In the genomic region with DNA sequence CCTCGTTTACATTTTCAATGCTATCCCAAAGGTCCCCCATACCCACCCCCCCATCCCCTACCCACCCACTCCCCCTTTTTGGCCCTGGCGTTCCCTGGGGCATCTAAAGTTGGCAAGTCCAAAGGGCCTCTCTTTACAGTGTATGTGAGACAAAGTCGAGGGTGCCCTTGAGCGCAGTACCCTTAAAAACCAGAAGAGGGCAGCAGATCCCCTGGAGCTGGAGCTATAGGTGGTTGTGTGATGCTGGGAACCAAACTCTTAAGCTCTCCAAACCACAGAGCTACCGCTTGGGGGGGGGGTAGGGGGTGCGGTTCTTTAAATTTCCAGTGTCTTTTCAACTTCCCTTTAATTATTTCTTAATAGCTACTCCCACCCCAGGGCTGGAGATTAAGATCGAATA, we compare ENCODE assay signal across 11 mouse cellular contexts. TPM values are rescaled to one million over a fixed set of nuclear protein-coding genes. Genes with fewer than 3 reads are reported as not detected.
DNase-seq lines count a peak whose midpoint lies in the region; ATAC-seq and TF ChIP-seq lines count a peak whose summit lies in the region.
"Had no signal": no experiment of that assay in that cellular context is flagged by ENCODE, and none has a peak within 500 bp of the region (broad histone marks: within the 10 kb centered on the region; RNA-seq: fewer than 3 reads in every experiment).

No protein-coding gene starts in this region.

- 70% methylated on average over 7 of the region's 7 CpGs for WGBS in heart, postnatal 0 days
- 81% methylated on average over 7 of the region's 7 CpGs for WGBS in forebrain, embryonic 11.5 days

- intact Hi-C loops in heart, postnatal 14 days (cut with DNase I): no loop called here

- ATAC-seq in heart, postnatal 0 days (ENCODE audit: insufficient read depth, low read depth): no peak
- no peak for ATAC-seq in forebrain, embryonic 11.5 days (replicated peaks; ENCODE audit: low FRiP score)

- H3K9ac ChIP-seq in heart, postnatal 0 days (replicated peaks; ENCODE audit: low read depth, low read length): no peak overlapping the region
- no peak overlapping the region for H3K9ac ChIP-seq in forebrain, embryonic 11.5 days (ENCODE audit: low read length)
- H3K9ac ChIP-seq: heart, embryonic 12.5 days had no signal

- no peak for DNase-seq in heart, postnatal 0 days (ENCODE audit: low spot score)
- DNase-seq in heart, postnatal 14 days: no peak
- DNase-seq in CD4-positive helper T cell, adult 2 months (ENCODE audit: low read depth, low spot score): peak; percentile 35
- DNase-seq in ZHBTc4 (ENCODE audit: low read depth, low spot score): peak; percentile 87
- peak; percentile 28 to 70 for DNase-seq in spleen, postnatal 4 days (ENCODE audit: low spot score in 2 of 2)
- no peak for DNase-seq in right cerebral cortex, postnatal 10 days (ENCODE audit: low spot score in 2 of 2)
- DNase-seq in kidney, postnatal 14 days: no peak
- no peak for DNase-seq in forebrain, embryonic 11.5 days (ENCODE audit: low spot score)

- H3K27me3 ChIP-seq in heart, postnatal 0 days (ENCODE audit: control insufficient read depth, insufficient read depth, low read length): no peaks in the 10 kb centered on the region
- no peaks in the 10 kb centered on the region for H3K27me3 ChIP-seq in forebrain, embryonic 11.5 days (ENCODE audit: control insufficient read depth, insufficient read depth, low read length)

- H3K4me3 ChIP-seq in heart, postnatal 0 days (ENCODE audit: low read depth, low read length): no peak overlapping the region
- no peak overlapping the region for H3K4me3 ChIP-seq in forebrain, embryonic 11.5 days (ENCODE audit: low read depth, low read length)
- H3K4me3 ChIP-seq: erythroblast, embryonic 14.5 days; heart, embryonic 12.5 days had no signal

- H3K4me1 ChIP-seq in heart, postnatal 0 days (ENCODE audit: control insufficient read depth, insufficient read depth): no peaks in the 10 kb centered on the region
- H3K4me1 ChIP-seq in forebrain, embryonic 11.5 days (replicated peaks; ENCODE audit: control insufficient read depth, insufficient read depth, low read length): no peaks in the 10 kb centered on the region
- H3K4me1 ChIP-seq: heart, embryonic 12.5 days had no signal

- H3K9me3 ChIP-seq in heart, postnatal 0 days (replicated peaks; ENCODE audit: control insufficient read depth, low read length): peaks cover 7% of the 10 kb centered on the region; the same call in 1 of the 2 replicates
- no peaks in the 10 kb centered on the region; the same call in 1 of the 2 replicates for H3K9me3 ChIP-seq in forebrain, embryonic 11.5 days (ENCODE audit: control insufficient read depth, low read length)

- no peak overlapping the region for H3K27ac ChIP-seq in heart, postnatal 0 days (ENCODE audit: low read depth)
- no peak overlapping the region for H3K27ac ChIP-seq in forebrain, embryonic 11.5 days (ENCODE audit: low read depth, low read length)

- H3K4me2 ChIP-seq in heart, postnatal 0 days (ENCODE audit: low read depth, low read length): no peak overlapping the region
- no peak overlapping the region for H3K4me2 ChIP-seq in forebrain, embryonic 11.5 days (ENCODE audit: low read depth, low read length, severe bottlenecking)
- H3K4me2 ChIP-seq: heart, embryonic 12.5 days had no signal

- H3K36me3 ChIP-seq in heart, postnatal 0 days (replicated peaks; ENCODE audit: control insufficient read depth, insufficient read depth, low read length): no peaks in the 10 kb centered on the region
- H3K36me3 ChIP-seq in forebrain, embryonic 11.5 days (ENCODE audit: control insufficient read depth, insufficient read depth, low read length): no peaks in the 10 kb centered on the region
- H3K36me3 ChIP-seq: heart, embryonic 12.5 days had no signal

- TF ChIP-seq EP300 in heart, postnatal 0 days (IDR thresholded peaks at IDR 0.05; ENCODE audit: low read depth): no peak

- TF ChIP-seq CTCF in heart, postnatal 0 days (IDR thresholded peaks at IDR 0.05; ENCODE audit: low read depth): 0 out of 2 replicates have a peak, but pooled peaks have one; percentile 10

RNA-seq across cellular contexts. Expression of a gene that starts 33.8 kb away (rescaled TPM):
- total RNA-seq in heart, postnatal 0 days (2014; rRNA removed; ENCODE audit: low replicate concordance): not detected in 2 replicates
- polyA plus RNA-seq in heart, postnatal 0 days (2015; fragmentation: Nextera tagmentation; extraction: Ambion mirVana): not detected in 2 replicates
- under 1 TPM in 1 of 2 experiments, not detected in 1; 0.12 TPM for total RNA-seq in heart, postnatal 14 days (2021)
- polyA plus RNA-seq in forebrain, embryonic 11.5 days (2014; fragmentation: Nextera tagmentation; extraction: Ambion mirVana): 21.6 and 23.8 TPM in 2 replicates
- total RNA-seq: neutrophil, adult 5-6 weeks had no signal

Comparison
In these comparisons a context has a peak if more than half of its experiments do, and no peak if none do; other contexts are left out.
1. DNase-seq: peak in CD4-positive helper T cell, adult 2 months (single experiment), ZHBTc4 (single experiment) and spleen, postnatal 4 days (2 of 2); none in heart, postnatal 0 days (single experiment), heart, postnatal 14 days (0 of 2), right cerebral cortex, postnatal 10 days (0 of 2), kidney, postnatal 14 days (single experiment) and forebrain, embryonic 11.5 days (single experiment).